Mouse (Mus musculus) midbrain, embryonic 15.5 days (tissue): ENCODE data around the gene Mettl15. TPM values are rescaled to one million over a fixed set of nuclear protein-coding genes. Genes with fewer than 3 reads are reported as not detected.

ENCODE experiments used
- ATAC-seq: fragments of 200-750 bp; cut with Nextera tagmentation; replicated peaks from 2 replicates; pipeline ENCODE4 v1.8.0; 2017; ENCODE audit warnings: moderate TSS enrichment
- H3K27ac ChIP-seq: fragments of 300-500 bp; sonication (generic); 2 replicates; pipeline ENCODE4 v1.5.1; 2015; ENCODE audit warnings: mild to moderate bottlenecking, inconsistent platforms
- H3K27me3 ChIP-seq: fragments of 300-500 bp; sonication (generic); replicated peaks from 2 replicates; pipeline ENCODE4 v1.6.1; 2015; ENCODE audit warnings: inconsistent platforms
- H3K36me3 ChIP-seq: fragments of 300-500 bp; sonication (generic); replicated peaks from 2 replicates; pipeline ENCODE4 v1.6.1; 2015; ENCODE audit warnings: inconsistent platforms
- H3K4me1 ChIP-seq: fragments of 300-500 bp; sonication (generic); 2 replicates; pipeline ENCODE4 v1.6.1; 2015; ENCODE audit warnings: inconsistent platforms
- H3K4me2 ChIP-seq: fragments of 300-500 bp; sonication (generic); 2 replicates; pipeline ENCODE4 v1.6.1; 2015; ENCODE audit warnings: inconsistent platforms, mild to moderate bottlenecking, moderate library complexity
- H3K4me3 ChIP-seq: fragments of 300-500 bp; sonication (generic); 2 replicates; pipeline ENCODE4 v1.5.1; 2015; ENCODE audit warnings: mild to moderate bottlenecking, inconsistent platforms
- H3K9ac ChIP-seq: fragments of 300-500 bp; sonication (generic); 2 replicates; pipeline ENCODE4 v1.6.1; 2015; ENCODE audit warnings: mild to moderate bottlenecking, inconsistent platforms
- H3K9me3 ChIP-seq: fragments of 300-500 bp; sonication (generic); 2 replicates; pipeline ENCODE4 v1.6.1; 2016; ENCODE audit warnings: inconsistent platforms
- WGBS: fragments of 180-500 bp; shearing (Covaris S2); methylation state at CpG from one replicate; pipeline ENCODE4 v1.1.7; 2015; ENCODE audit warnings: mixed read lengths; 5-methylcytosine and 5-hydroxymethylcytosine counted together
- polyA plus RNA-seq: library from polyadenylated mRNA; unstranded; fragments of >200 nt; fragmentation: Nextera tagmentation; extraction: Ambion mirVana; gene quantifications from 2 replicates; pipeline ENCODE4 v1.2.1, GENCODE M21; 2015

The Mettl15 gene
- polyA plus RNA-seq, result 11.0 and 11.7 TPM in 2 replicates

- no peaks in the 10 kb centered on the region for H3K27me3 ChIP-seq
- no peaks in the 10 kb centered on the region for H3K36me3 ChIP-seq
- peaks cover 12% of the 10 kb centered on the region for H3K4me1 ChIP-seq
- H3K27ac ChIP-seq, result peak within 1 kb of the TSS; percentile 78
- H3K9me3 ChIP-seq, result no peaks in the 10 kb centered on the region
- ATAC-seq, result peak; percentile 99
- peak within 1 kb of the TSS; percentile 55 for H3K4me3 ChIP-seq
- peak within 1 kb of the TSS; percentile 80 for H3K4me2 ChIP-seq
- under 1% methylated on average over 51 of the region's 51 CpGs for WGBS
- peak within 1 kb of the TSS; percentile 57 for H3K9ac ChIP-seq
Measured at GRCm38 (mm10) chr2:109280600-109281340, at the start of gene Mettl15, which contains the start of gene Kif18a. Gene Mettl15, minus strand, starts transcription at chr2:109280748. Gene Kif18a, plus strand, starts transcription at chr2:109280738.

- no peaks in the 10 kb centered on the region for H3K9me3 ChIP-seq
- H3K27ac ChIP-seq, result no peak overlapping the region
- no peaks in the 10 kb centered on the region for H3K4me1 ChIP-seq
- H3K9ac ChIP-seq, result no peak overlapping the region
- H3K4me2 ChIP-seq, result no peak overlapping the region
- H3K4me3 ChIP-seq, result no peak overlapping the region
- H3K27me3 ChIP-seq, result no peaks in the 10 kb centered on the region
- H3K36me3 ChIP-seq, result no peaks in the 10 kb centered on the region
- 96% methylated on average over 5 of the region's 5 CpGs for WGBS
- no peak for ATAC-seq
Measured at GRCm38 (mm10) chr2:109311369-109311768, 30.8 kb upstream of the Mettl15 start.

DNA sequence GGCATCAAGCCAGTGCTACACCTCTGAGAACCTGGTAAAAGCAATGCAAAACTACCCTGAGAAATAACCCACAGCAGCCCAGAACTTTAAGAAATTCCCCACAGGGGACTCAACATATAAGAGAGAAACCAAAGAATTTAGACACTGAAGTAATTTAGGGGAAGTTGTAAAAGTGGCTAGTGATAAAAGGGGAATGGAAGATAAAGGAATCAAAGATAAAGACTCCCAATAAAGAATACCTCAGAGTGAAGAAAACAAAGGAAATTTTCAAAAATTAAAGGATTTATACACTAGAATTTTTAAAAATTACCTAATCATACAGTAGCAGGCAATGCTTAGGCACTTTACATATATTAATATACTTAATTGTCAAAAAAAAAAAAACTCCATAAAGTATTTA is 23.1 kb upstream of the Mettl15 start:
- no peak overlapping the region for H3K4me2 ChIP-seq
- no peaks in the 10 kb centered on the region for H3K36me3 ChIP-seq
- H3K9ac ChIP-seq, result no peak overlapping the region
- H3K27me3 ChIP-seq, result no peaks in the 10 kb centered on the region
- no peak overlapping the region for H3K4me3 ChIP-seq
- H3K4me1 ChIP-seq, result no peaks in the 10 kb centered on the region
- no peak for ATAC-seq
- H3K27ac ChIP-seq, result no peak overlapping the region
- no peaks in the 10 kb centered on the region for H3K9me3 ChIP-seq

GRCm38 (mm10) chr2:109302234-109302633 is 21.7 kb upstream of the Mettl15 start:
- Histone ChIP-seq H3K4me3 (no peak overlapping the region), H3K9me3 (no peaks in the 10 kb centered on the region), H3K27ac (no peak overlapping the region), H3K4me2 (no peak overlapping the region), H3K36me3 (no peaks in the 10 kb centered on the region), H3K9ac (no peak overlapping the region), H3K4me1 (no peaks in the 10 kb centered on the region), H3K27me3 (no peaks in the 10 kb centered on the region)
- WGBS, result 92% methylated on average over 3 of the region's 3 CpGs
- ATAC-seq, result no peak

DNA sequence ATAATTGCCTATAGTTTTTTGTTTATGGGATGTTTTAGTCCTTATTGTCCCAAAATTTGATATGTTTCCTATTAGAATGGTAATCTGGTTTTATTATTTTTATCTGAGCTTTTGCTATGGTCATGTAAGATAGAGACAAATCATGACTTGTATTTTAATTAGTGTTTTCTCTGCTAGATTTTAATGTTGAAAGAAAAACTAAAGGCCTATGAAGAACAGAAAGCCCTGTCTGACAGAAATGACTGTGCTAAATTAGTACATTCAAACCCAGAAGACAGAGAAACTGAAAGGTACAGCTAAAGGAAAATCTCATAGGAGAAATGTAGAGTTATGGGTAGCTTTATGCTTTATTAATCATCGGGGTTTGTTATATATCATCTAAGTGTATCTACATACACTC is 17.6 kb upstream of the Mettl15 start:
- no peaks in the 10 kb centered on the region for H3K36me3 ChIP-seq
- ATAC-seq, result no peak
- H3K4me3 ChIP-seq, result no peak overlapping the region
- no peaks in the 10 kb centered on the region for H3K4me1 ChIP-seq
- no peaks in the 10 kb centered on the region for H3K27me3 ChIP-seq
- no peak overlapping the region for H3K27ac ChIP-seq
- H3K9ac ChIP-seq, result no peak overlapping the region
- no peak overlapping the region for H3K4me2 ChIP-seq
- H3K9me3 ChIP-seq, result no peaks in the 10 kb centered on the region
- 92% methylated on average over 1 of the region's 1 CpGs for WGBS

DNA sequence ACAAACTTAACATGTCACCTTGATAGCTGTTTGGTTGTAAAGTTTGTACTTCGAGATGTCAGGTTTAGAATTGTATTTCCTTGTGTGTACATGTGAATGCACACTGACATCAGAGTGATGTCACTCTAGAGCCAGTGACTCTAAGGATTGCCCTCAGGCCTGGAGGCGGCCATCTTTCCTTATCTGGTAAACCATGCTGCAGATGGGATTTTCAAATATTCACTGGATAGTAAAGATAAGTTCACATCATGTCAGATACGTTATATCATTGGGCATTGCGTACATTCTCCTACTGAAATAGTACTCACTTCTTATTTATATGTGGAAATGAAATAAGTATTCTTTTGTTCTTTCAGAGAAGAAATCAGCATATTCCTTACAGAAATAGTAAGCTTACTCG is 15.7 kb upstream of the Mettl15 start:
- Histone ChIP-seq H3K27ac (no peak overlapping the region), H3K4me3 (no peak overlapping the region), H3K9me3 (no peaks in the 10 kb centered on the region), H3K36me3 (no peaks in the 10 kb centered on the region), H3K4me2 (no peak overlapping the region), H3K9ac (no peak overlapping the region), H3K4me1 (no peaks in the 10 kb centered on the region), H3K27me3 (no peaks in the 10 kb centered on the region)
- no peak for ATAC-seq
- WGBS, result 86% methylated on average over 5 of the region's 5 CpGs

- no peak overlapping the region for H3K9ac ChIP-seq
- no peaks in the 10 kb centered on the region for H3K27me3 ChIP-seq
- no peaks in the 10 kb centered on the region for H3K9me3 ChIP-seq
- no peak overlapping the region for H3K4me2 ChIP-seq
- WGBS, result 96% methylated on average over 6 of the region's 6 CpGs
- H3K4me1 ChIP-seq, result no peaks in the 10 kb centered on the region
- ATAC-seq, result no peak
- no peaks in the 10 kb centered on the region for H3K36me3 ChIP-seq
- H3K4me3 ChIP-seq, result no peak overlapping the region
- no peak overlapping the region for H3K27ac ChIP-seq
Measured at GRCm38 (mm10) chr2:109289327-109289726, 8.8 kb upstream of the Mettl15 start.

DNA sequence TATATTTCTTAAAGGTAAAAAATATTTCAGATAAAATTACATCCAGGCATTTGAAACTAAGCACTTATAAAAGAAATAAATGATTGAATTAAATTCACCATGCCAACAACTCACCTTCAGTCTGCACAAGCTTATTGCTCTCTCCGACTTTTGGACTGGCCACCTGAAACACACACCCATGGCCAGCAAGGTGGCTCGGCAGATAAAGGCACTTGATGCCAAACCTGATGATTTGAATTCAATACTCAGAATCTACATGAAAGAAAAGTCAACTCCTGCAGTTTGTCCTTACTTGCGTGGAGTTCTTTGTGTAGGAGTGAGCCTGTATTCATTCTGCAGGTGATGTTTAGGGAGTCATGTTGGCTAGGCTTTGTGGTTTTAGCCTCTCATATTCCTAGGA is 3.6 kb upstream of the Mettl15 start:
- no peak for ATAC-seq
- H3K36me3 ChIP-seq, result no peaks in the 10 kb centered on the region
- no peak overlapping the region for H3K4me2 ChIP-seq
- H3K4me1 ChIP-seq, result peaks cover 6% of the 10 kb centered on the region
- H3K27ac ChIP-seq, result no peak overlapping the region
- 95% methylated on average over 3 of the region's 3 CpGs for WGBS
- no peak overlapping the region for H3K9ac ChIP-seq
- H3K4me3 ChIP-seq, result no peak overlapping the region
- no peaks in the 10 kb centered on the region for H3K9me3 ChIP-seq
- no peaks in the 10 kb centered on the region for H3K27me3 ChIP-seq

- 0% methylated on average over 1 of the region's 1 CpGs for WGBS
- H3K9me3 ChIP-seq, result no peaks in the 10 kb centered on the region
- H3K4me1 ChIP-seq, result peaks cover 12% of the 10 kb centered on the region
- no peaks in the 10 kb centered on the region for H3K27me3 ChIP-seq
- H3K4me2 ChIP-seq, result peak overlapping the region; percentile 80
- H3K4me3 ChIP-seq, result peak overlapping the region; percentile 55
- peak overlapping the region; percentile 57 for H3K9ac ChIP-seq
- ATAC-seq, result no peak
- H3K36me3 ChIP-seq, result no peaks in the 10 kb centered on the region
- H3K27ac ChIP-seq, result peak overlapping the region; percentile 78
Measured at GRCm38 (mm10) chr2:109281341-109281690, 768 bp upstream of the Mettl15 start.

DNA sequence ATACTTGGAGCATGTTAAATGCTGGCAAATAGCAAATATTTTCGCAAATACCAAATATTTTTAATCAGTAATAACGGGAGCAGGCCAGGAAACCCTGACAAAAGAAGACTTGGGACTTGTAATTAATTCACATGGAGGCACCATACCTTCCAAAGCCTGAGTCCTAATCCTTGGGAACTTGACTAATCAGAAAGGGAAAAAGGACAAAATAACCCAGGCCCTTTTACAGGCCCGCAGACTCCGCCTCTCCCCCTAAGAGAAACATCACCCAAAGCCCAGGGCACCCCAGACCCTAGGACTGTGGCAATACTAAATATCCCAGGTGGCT is 312 bp downstream of the Mettl15 start:
- H3K4me1 ChIP-seq, result peaks cover 12% of the 10 kb centered on the region
- H3K9ac ChIP-seq, result peak overlapping the region; percentile 57
- H3K9me3 ChIP-seq, result no peaks in the 10 kb centered on the region
- no peaks in the 10 kb centered on the region for H3K36me3 ChIP-seq
- WGBS, result 5% methylated on average over 4 of the region's 4 CpGs
- no peaks in the 10 kb centered on the region for H3K27me3 ChIP-seq
- ATAC-seq, result no peak
- H3K27ac ChIP-seq, result peak overlapping the region; percentile 78
- H3K4me2 ChIP-seq, result peak overlapping the region; percentile 80
- H3K4me3 ChIP-seq, result peak overlapping the region; percentile 55

DNA sequence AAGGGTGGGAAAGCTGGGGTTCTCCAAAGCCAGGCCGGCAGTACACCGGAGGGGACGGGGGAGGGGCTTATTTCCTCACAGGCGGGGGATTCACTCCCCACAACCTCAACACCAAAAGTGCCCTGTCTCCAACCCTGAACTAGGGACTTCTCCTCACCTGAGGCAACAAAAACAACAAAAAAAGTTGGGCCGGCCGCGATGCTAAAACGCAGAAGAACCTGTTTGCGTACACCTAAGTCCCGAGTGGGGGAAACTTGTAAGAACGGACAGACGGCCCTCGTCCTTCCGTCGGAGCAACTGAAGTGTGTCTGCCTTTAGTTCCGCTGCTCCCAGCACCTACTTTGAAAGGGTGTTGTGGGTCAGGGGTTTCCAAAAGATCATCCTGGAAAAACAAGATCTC is 2.5 kb downstream of the Mettl15 start:
- Histone ChIP-seq H3K4me2 (peak overlapping the region; percentile 47), H3K9ac (peak overlapping the region; percentile 28), H3K4me3 (peak overlapping the region; percentile 37), H3K36me3 (no peaks in the 10 kb centered on the region), H3K27ac (no peak overlapping the region), H3K27me3 (no peaks in the 10 kb centered on the region), H3K4me1 (peaks cover 12% of the 10 kb centered on the region), H3K9me3 (no peaks in the 10 kb centered on the region)
- WGBS, result 2% methylated on average over 16 of the region's 16 CpGs
- no peak for ATAC-seq

- Histone ChIP-seq H3K4me1 (peaks cover 12% of the 10 kb centered on the region), H3K36me3 (no peaks in the 10 kb centered on the region), H3K27me3 (no peaks in the 10 kb centered on the region), H3K9me3 (no peaks in the 10 kb centered on the region), H3K9ac (peak overlapping the region; percentile 28), H3K4me3 (peak overlapping the region; percentile 37), H3K4me2 (peak overlapping the region; percentile 47), H3K27ac (no peak overlapping the region)
- WGBS, result 9% methylated on average over 7 of the region's 7 CpGs
- no peak for ATAC-seq
Measured at GRCm38 (mm10) chr2:109277593-109277992, 3.0 kb downstream of the Mettl15 start.

- no peak overlapping the region for H3K27ac ChIP-seq
- no peak overlapping the region for H3K9ac ChIP-seq
- 92% methylated on average over 1 of the region's 1 CpGs for WGBS
- H3K27me3 ChIP-seq, result no peaks in the 10 kb centered on the region
- H3K36me3 ChIP-seq, result no peaks in the 10 kb centered on the region
- no peaks in the 10 kb centered on the region for H3K9me3 ChIP-seq
- 0 out of 2 replicates have a peak, but pooled peaks cover 5% of the 10 kb centered on the region for H3K4me1 ChIP-seq
- ATAC-seq, result no peak
- H3K4me2 ChIP-seq, result no peak overlapping the region
- no peak overlapping the region for H3K4me3 ChIP-seq
Measured at GRCm38 (mm10) chr2:109273098-109273497, 7.5 kb downstream of the Mettl15 start.
